Mouse (Mus musculus): ENCODE measurements at regions not wholly inside any gene's neighbourhood (a gene's known extent, or its start where the extent isn't known, plus 50 kb on each side); places are given as distances from the start of the nearest gene placed in this dataset.
A peak's percentile ranks its signal among the peaks of the same experiment; 100 is the strongest.

- no peak for DNase-seq
Measured at GRCm38 (mm10) chr5:83091483-83091882, 263.5 kb downstream of the Tecrl start.

- no peak for DNase-seq
Measured at GRCm38 (mm10) chr5:83054819-83055218, 300.2 kb downstream of the Tecrl start.

GRCm38 (mm10) chr5:83047214-83047613 lies 307.8 kb downstream of the Tecrl start:
- no peak for DNase-seq

GRCm38 (mm10) chr5:83029703-83030102 lies 325.3 kb downstream of the Tecrl start:
- no peak for DNase-seq

- DNase-seq = no peak
Measured at GRCm38 (mm10) chr5:83006038-83006437, 349.0 kb downstream of the Tecrl start.

GRCm38 (mm10) chr5:82989056-82989455 lies 365.9 kb downstream of the Tecrl start:
- DNase-seq = no peak

- no peak for DNase-seq
Measured at GRCm38 (mm10) chr5:82969315-82969714, 385.7 kb downstream of the Tecrl start.

GRCm38 (mm10) chr5:82966824-82967223 lies 388.2 kb downstream of the Tecrl start:
- DNase-seq = no peak

- no peak for DNase-seq
Measured at GRCm38 (mm10) chr5:82966180-82966579, 388.8 kb downstream of the Tecrl start.

- no peak for DNase-seq
Measured at GRCm38 (mm10) chr5:82964513-82964912, 390.5 kb downstream of the Tecrl start.

GRCm38 (mm10) chr5:82956012-82956411 lies 399.0 kb downstream of the Tecrl start:
- no peak for DNase-seq

- DNase-seq = no peak
Measured at GRCm38 (mm10) chr5:82947060-82947459, 407.9 kb downstream of the Tecrl start.

- no peak for DNase-seq
Measured at GRCm38 (mm10) chr5:82939786-82940185, 415.2 kb downstream of the Tecrl start.

- peak in 1 of 2 experiments; percentile 1 for DNase-seq
Measured at GRCm38 (mm10) chr5:82899347-82899746, 455.6 kb downstream of the Tecrl start.

GRCm38 (mm10) chr5:82898912-82899311 lies 456.1 kb downstream of the Tecrl start:
- DNase-seq = no peak

- DNase-seq = no peak
Measured at GRCm38 (mm10) chr5:82898389-82898788, 456.6 kb downstream of the Tecrl start.

- no peak for DNase-seq
Measured at GRCm38 (mm10) chr5:82869264-82869663, 485.7 kb downstream of the Tecrl start.

- no peak for DNase-seq
Measured at GRCm38 (mm10) chr5:82864347-82864746, 490.6 kb downstream of the Tecrl start.

- DNase-seq = no peak
Measured at GRCm38 (mm10) chr5:82825327-82825726, 529.7 kb downstream of the Tecrl start.

- no peak for DNase-seq
Measured at GRCm38 (mm10) chr5:82793197-82793596, 561.8 kb downstream of the Tecrl start.
